Mouse (Mus musculus): Measurements from ENCODE around the gene Dctn3. TPM values are rescaled to one million over a fixed set of nuclear protein-coding genes. Genes with fewer than 3 reads are reported as not detected.

The Dctn3 gene
- total and polyA plus RNA-seq, 2 experiments, result 40.2 to 44.5 TPM

- H3K27me3 ChIP-seq (ENCODE audit: control insufficient read depth, insufficient read depth, low read length), result no peaks in the 10 kb centered on the region
- peak overlapping the region; percentile 46; the same call in 1 of the 2 replicates for H3K9ac ChIP-seq (ENCODE audit: low read depth, low read length)
- WGBS, result 5% methylated on average over 1 of the region's 1 CpGs
- H3K4me3 ChIP-seq (ENCODE audit: insufficient read depth, low read depth, low read length), result peak overlapping the region; percentile 8
- DNase-seq (ENCODE audit: extremely low read depth, low read depth, low spot score), result peak; percentile 98
- no peak for TF ChIP-seq CTCF (IDR thresholded peaks at IDR 0.05; ENCODE audit: low read depth, low read length)
- no peak for TF ChIP-seq POLR2A (IDR thresholded peaks at IDR 0.05; ENCODE audit: extremely low read depth, insufficient read depth, low read length)
- H3K79me2 ChIP-seq (ENCODE audit: control insufficient read depth, insufficient read depth, low read length), result peaks cover 6% of the 10 kb centered on the region; the same call in 1 of the 2 replicates
- H3K36me3 ChIP-seq (ENCODE audit: control insufficient read depth, insufficient read depth, low read length), result peaks cover 10% of the 10 kb centered on the region
- peaks cover 14% of the 10 kb centered on the region for H3K4me1 ChIP-seq (ENCODE audit: control insufficient read depth, insufficient read depth, low read length)
- peak overlapping the region; percentile 80 for H3K27ac ChIP-seq (replicated peaks; ENCODE audit: insufficient read depth, low read depth, low read length)
Observed at GRCm38 (mm10) chr4:41745021-41745420, 22.1 kb upstream of the Dctn3 start.

- WGBS, result 17% methylated on average over 2 of the region's 2 CpGs
- peak overlapping the region; percentile 84 for H3K27ac ChIP-seq (replicated peaks; ENCODE audit: insufficient read depth, low read depth, low read length)
Observed at GRCm38 (mm10) chr4:41744131-41744530, 21.2 kb upstream of the Dctn3 start.

DNA sequence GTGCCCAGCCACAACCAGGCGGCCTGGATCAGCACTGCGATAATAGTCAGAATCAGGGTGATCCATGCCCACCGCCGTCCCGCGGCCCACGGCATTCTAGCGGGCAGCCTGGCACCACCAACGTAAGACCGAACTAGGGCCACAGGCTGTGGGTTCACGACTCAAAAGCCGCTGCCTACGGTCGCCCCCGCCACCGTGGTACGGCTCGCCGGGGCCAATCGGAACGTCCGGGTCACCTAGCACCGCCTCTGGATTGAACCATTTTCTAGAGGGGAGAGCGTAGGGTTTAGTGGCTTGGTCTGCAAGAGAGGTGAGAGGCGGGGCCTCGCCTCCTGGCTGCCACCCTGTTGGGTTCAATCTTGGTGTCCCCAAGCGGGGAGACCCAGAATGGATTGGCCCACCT lies 18.2 kb upstream of the Dctn3 start:
- under 1% methylated on average over 27 of the region's 27 CpGs for WGBS
- H3K79me2 ChIP-seq (ENCODE audit: control insufficient read depth, insufficient read depth, low read length), result peaks cover 6% of the 10 kb centered on the region; the same call in 1 of the 2 replicates
- peak overlapping the region; percentile 92 for H3K27ac ChIP-seq (replicated peaks; ENCODE audit: insufficient read depth, low read depth, low read length)
- peaks cover 7% of the 10 kb centered on the region for H3K36me3 ChIP-seq (ENCODE audit: control insufficient read depth, insufficient read depth, low read length)
- peak; percentile 96 for DNase-seq (ENCODE audit: extremely low read depth, low read depth, low spot score)
- peaks cover 23% of the 10 kb centered on the region for H3K4me1 ChIP-seq (ENCODE audit: control insufficient read depth, insufficient read depth, low read length)
- TF ChIP-seq POLR2A (IDR thresholded peaks at IDR 0.05; ENCODE audit: extremely low read depth, insufficient read depth, low read length) (peak; percentile 97), CTCF (IDR thresholded peaks at IDR 0.05; ENCODE audit: low read depth, low read length) (no peak)
- H3K9ac ChIP-seq (ENCODE audit: low read depth, low read length), result peak overlapping the region; percentile 89
- no peaks in the 10 kb centered on the region for H3K27me3 ChIP-seq (ENCODE audit: control insufficient read depth, insufficient read depth, low read length)
- peak overlapping the region; percentile 84 for H3K4me3 ChIP-seq (ENCODE audit: insufficient read depth, low read depth, low read length)

More at GRCm38 (mm10) chr4:41744131-41744530, 21.2 kb upstream of the Dctn3 start:
- no peak overlapping the region for H3K9ac ChIP-seq (ENCODE audit: low read depth, low read length)
- peaks cover 13% of the 10 kb centered on the region for H3K36me3 ChIP-seq (ENCODE audit: control insufficient read depth, insufficient read depth, low read length)
- DNase-seq (ENCODE audit: extremely low read depth, low read depth, low spot score), result peak; percentile 94
- H3K27me3 ChIP-seq (ENCODE audit: control insufficient read depth, insufficient read depth, low read length), result no peaks in the 10 kb centered on the region
- H3K4me3 ChIP-seq (ENCODE audit: insufficient read depth, low read depth, low read length), result no peak overlapping the region
- TF ChIP-seq POLR2A (IDR thresholded peaks at IDR 0.05; ENCODE audit: extremely low read depth, insufficient read depth, low read length), result no peak
- TF ChIP-seq CTCF (IDR thresholded peaks at IDR 0.05; ENCODE audit: low read depth, low read length), result no peak
- H3K79me2 ChIP-seq (ENCODE audit: control insufficient read depth, insufficient read depth, low read length), result peaks cover 6% of the 10 kb centered on the region; the same call in 1 of the 2 replicates
- peaks cover 18% of the 10 kb centered on the region for H3K4me1 ChIP-seq (ENCODE audit: control insufficient read depth, insufficient read depth, low read length)

DNA sequence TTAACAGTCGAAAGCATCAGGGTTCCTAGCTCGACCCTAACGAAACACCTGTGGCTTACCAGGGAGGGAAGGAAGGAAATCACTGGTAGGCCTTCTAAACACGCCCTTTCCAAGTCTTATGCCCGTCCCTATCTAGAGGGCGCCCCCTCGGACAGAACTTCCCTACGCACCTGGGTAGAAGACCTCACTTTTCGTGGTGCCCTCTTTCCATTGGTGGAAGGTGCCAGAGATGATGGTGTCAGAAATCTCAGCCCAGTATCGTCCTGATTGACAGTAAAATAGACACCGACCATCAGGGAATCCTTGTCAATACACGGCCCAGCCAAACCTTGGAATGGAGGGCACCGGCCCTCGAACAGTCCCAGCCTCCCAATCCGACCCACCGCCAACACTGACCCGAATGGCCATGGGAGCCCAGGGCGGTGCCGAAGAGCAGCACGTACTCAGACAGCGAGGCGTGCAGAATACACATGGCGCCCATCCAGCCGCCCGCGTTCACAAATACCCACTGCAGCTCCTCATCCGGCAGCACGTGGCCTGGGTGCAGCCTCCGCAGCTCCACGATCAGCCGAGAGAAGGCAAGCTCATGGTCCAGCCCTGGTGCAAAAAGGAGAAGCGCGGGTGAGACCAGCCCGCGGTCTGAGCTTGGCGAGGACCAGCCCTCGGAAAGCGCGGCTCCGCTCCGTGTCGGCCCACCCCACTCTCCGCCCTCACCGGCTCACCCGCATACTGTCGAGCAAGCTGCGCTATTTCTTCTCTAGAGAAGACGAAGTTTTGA lies 17.6 kb upstream of the Dctn3 start:
- DNase-seq (ENCODE audit: extremely low read depth, low read depth, low spot score), result peak; percentile 63
- peaks cover 23% of the 10 kb centered on the region for H3K4me1 ChIP-seq (ENCODE audit: control insufficient read depth, insufficient read depth, low read length)
- no peaks in the 10 kb centered on the region for H3K27me3 ChIP-seq (ENCODE audit: control insufficient read depth, insufficient read depth, low read length)
- peaks cover 6% of the 10 kb centered on the region; the same call in 1 of the 2 replicates for H3K79me2 ChIP-seq (ENCODE audit: control insufficient read depth, insufficient read depth, low read length)
- under 1% methylated on average over 48 of the region's 48 CpGs for WGBS
- H3K27ac ChIP-seq (replicated peaks; ENCODE audit: insufficient read depth, low read depth, low read length), result peak overlapping the region; percentile 92
- TF ChIP-seq CTCF (IDR thresholded peaks at IDR 0.05; ENCODE audit: low read depth, low read length) (0 out of 2 replicates have a peak, but pooled peaks have one; percentile 4), POLR2A (IDR thresholded peaks at IDR 0.05; ENCODE audit: extremely low read depth, insufficient read depth, low read length) (no peak)
- H3K9ac ChIP-seq (ENCODE audit: low read depth, low read length), result peak overlapping the region; percentile 89
- peaks cover 7% of the 10 kb centered on the region for H3K36me3 ChIP-seq (ENCODE audit: control insufficient read depth, insufficient read depth, low read length)
- peak overlapping the region; percentile 84 for H3K4me3 ChIP-seq (ENCODE audit: insufficient read depth, low read depth, low read length)

GRCm38 (mm10) chr4:41739260-41739659 lies 16.3 kb upstream of the Dctn3 start:
- no peak overlapping the region for H3K27ac ChIP-seq (replicated peaks; ENCODE audit: insufficient read depth, low read depth, low read length)
- no peaks in the 10 kb centered on the region for H3K27me3 ChIP-seq (ENCODE audit: control insufficient read depth, insufficient read depth, low read length)
- no peak overlapping the region for H3K4me3 ChIP-seq (ENCODE audit: insufficient read depth, low read depth, low read length)

More at GRCm38 (mm10) chr4:41739260-41739659, 16.3 kb upstream of the Dctn3 start:
- DNase-seq (ENCODE audit: extremely low read depth, low read depth, low spot score), result no peak
- no peak overlapping the region for H3K9ac ChIP-seq (ENCODE audit: low read depth, low read length)
- 93% methylated on average over 13 of the region's 13 CpGs for whole genome bisulfite sequencing
- H3K4me1 ChIP-seq (ENCODE audit: control insufficient read depth, insufficient read depth, low read length), result peaks cover 18% of the 10 kb centered on the region
- H3K79me2 ChIP-seq (ENCODE audit: control insufficient read depth, insufficient read depth, low read length), result peaks cover 6% of the 10 kb centered on the region; the same call in 1 of the 2 replicates
- peaks cover 7% of the 10 kb centered on the region for H3K36me3 ChIP-seq (ENCODE audit: control insufficient read depth, insufficient read depth, low read length)
- TF ChIP-seq CTCF (IDR thresholded peaks at IDR 0.05; ENCODE audit: low read depth, low read length), result no peak
- TF ChIP-seq POLR2A (IDR thresholded peaks at IDR 0.05; ENCODE audit: extremely low read depth, insufficient read depth, low read length), result no peak
